Mouse (Mus musculus) CH12.LX (cell line): ENCODE results near the gene Procr. TPM values are rescaled to one million over a fixed set of nuclear protein-coding genes. Genes with fewer than 3 reads are reported as not detected.

Source experiments
- DNase-seq: peaks from one replicate; pipeline ENCODE4 v3.0.0-alpha.2; 2013; ENCODE audit errors: extremely low read depth
- H3K27ac ChIP-seq: 2 replicates; pipeline ENCODE4 v1.5.1; 2012; ENCODE audit warnings: low read depth, mild to moderate bottlenecking, control low read depth, moderate library complexity; ENCODE audit not compliant: insufficient read depth
- H3K27me3 ChIP-seq: replicated peaks from 2 replicates; pipeline ENCODE3; 2012; ENCODE audit warnings: inconsistent platforms
- H3K36me3 ChIP-seq, 2 experiments: replicated peaks in 1 of 2; 2 replicates each; pipeline versions ENCODE3 to v1.6.1; 2012; ENCODE audit warnings: inconsistent platforms in 1 of 2, low read length in 1 of 2, mild to moderate bottlenecking in 1 of 2, mixed read lengths in 1 of 2, moderate library complexity in 1 of 2; ENCODE audit not compliant: control insufficient read depth in 1 of 2, insufficient read depth in 1 of 2
- H3K4me1 ChIP-seq, 2 experiments: 2 replicates each; pipeline ENCODE4 v1.6.1; 2012; ENCODE audit warnings: inconsistent platforms in 1 of 2, moderate library complexity in 1 of 2; ENCODE audit not compliant: insufficient read depth in 2 of 2, control insufficient read depth in 1 of 2
- H3K4me2 ChIP-seq: 2 replicates; pipeline ENCODE4 v1.6.1; 2012; ENCODE audit warnings: low read depth, mild to moderate bottlenecking, control low read depth; ENCODE audit not compliant: poor library complexity, insufficient read depth, severe bottlenecking
- H3K4me3 ChIP-seq, 3 experiments: fragments of 150-350 bp in 1 of 3; sonication (generic) in 1 of 3; replicated peaks in 1 of 3; 2 replicates each; pipeline versions ENCODE3 to v1.5.1; 2011 to 2012; ENCODE audit warnings: low read depth in 2 of 3, low read length in 2 of 3, mild to moderate bottlenecking in 2 of 3, moderate library complexity in 2 of 3, control low read depth in 1 of 3, improper control_type of control experiment in 1 of 3, inconsistent platforms in 1 of 3, mixed read lengths in 1 of 3; ENCODE audit not compliant: poor library complexity in 1 of 3
- H3K79me2 ChIP-seq: replicated peaks from 2 replicates; pipeline ENCODE4 v1.6.1; 2012; ENCODE audit warnings: mild to moderate bottlenecking, moderate library complexity; ENCODE audit not compliant: control insufficient read depth, poor library complexity, insufficient read depth, severe bottlenecking; ENCODE audit errors: extremely low read depth
- H3K9ac ChIP-seq: 2 replicates; pipeline ENCODE4 v1.6.1; 2012; ENCODE audit warnings: low read depth, mild to moderate bottlenecking, control low read depth, moderate library complexity; ENCODE audit not compliant: insufficient read depth
- H3K9me3 ChIP-seq: replicated peaks from 2 replicates; pipeline ENCODE3; 2012; ENCODE audit warnings: low read length, inconsistent platforms, mixed read lengths
- CHD2 ChIP-seq: IDR thresholded peaks from 2 replicates; pipeline ENCODE4 v1.6.1; 2011; ENCODE audit warnings: low read length, improper control_type of control experiment
- CTCF ChIP-seq, 2 experiments: IDR thresholded peaks in 1 of 2; conservative IDR thresholded peaks in 1 of 2; 2 replicates each; pipeline ENCODE4 v1.5.1; 2011 to 2012; ENCODE audit warnings: low read depth in 2 of 2, low read length in 2 of 2, improper control_type of control experiment in 1 of 2, inconsistent platforms in 1 of 2, mild to moderate bottlenecking in 1 of 2, moderate library complexity in 1 of 2
- ELF1 ChIP-seq: IDR thresholded peaks from 2 replicates; pipeline ENCODE4 v1.6.1; 2014; ENCODE audit warnings: low read depth, mild to moderate bottlenecking, inconsistent platforms, low read length, improper control_type of control experiment
- EP300 ChIP-seq: IDR thresholded peaks from 2 replicates; pipeline ENCODE4 v1.6.1; 2011; ENCODE audit warnings: low read length, improper control_type of control experiment
- ETS1 ChIP-seq: conservative IDR thresholded peaks from 2 replicates; pipeline ENCODE4 v1.6.1; 2012; ENCODE audit warnings: low read depth, mild to moderate bottlenecking, inconsistent platforms, low read length, improper control_type of control experiment, moderate library complexity
- GABPA ChIP-seq: IDR thresholded peaks from 2 replicates; pipeline ENCODE4 v1.6.1; 2012; ENCODE audit warnings: low read depth, low read length, improper control_type of control experiment, inconsistent platforms; ENCODE audit not compliant: insufficient replicate concordance
- HCFC1 ChIP-seq: IDR thresholded peaks from 2 replicates; pipeline ENCODE4 v1.6.1; 2012; ENCODE audit warnings: low read depth, mild to moderate bottlenecking, inconsistent platforms, low read length, improper control_type of control experiment
- IRF4 ChIP-seq: IDR thresholded peaks from 2 replicates; pipeline ENCODE4 v1.6.1; 2014; ENCODE audit warnings: low read depth, mild to moderate bottlenecking, inconsistent platforms, low read length, improper control_type of control experiment
- JUN ChIP-seq: IDR thresholded peaks from 2 replicates; pipeline ENCODE4 v1.6.1; 2011; ENCODE audit warnings: low read depth, mild to moderate bottlenecking, low read length, improper control_type of control experiment, moderate library complexity; ENCODE audit not compliant: insufficient read depth
- KAT2A ChIP-seq: IDR thresholded peaks from 2 replicates; pipeline ENCODE4 v1.6.1; 2012; ENCODE audit warnings: low read length, improper control_type of control experiment, inconsistent platforms; ENCODE audit not compliant: insufficient replicate concordance
- MAFK ChIP-seq: IDR thresholded peaks from 2 replicates; pipeline ENCODE4 v1.6.1; 2011; ENCODE audit warnings: low read length, improper control_type of control experiment; ENCODE audit not compliant: insufficient replicate concordance
- MAX ChIP-seq: IDR thresholded peaks from 2 replicates; pipeline ENCODE4 v1.6.1; 2011; ENCODE audit warnings: low read length, improper control_type of control experiment
- MEF2A ChIP-seq: IDR thresholded peaks from 2 replicates; pipeline ENCODE4 v1.6.1; 2014; ENCODE audit warnings: low read depth, mild to moderate bottlenecking, inconsistent platforms, low read length, improper control_type of control experiment, borderline replicate concordance
- MXI1 ChIP-seq: IDR thresholded peaks from 2 replicates; pipeline ENCODE4 v1.6.1; 2011; ENCODE audit warnings: mild to moderate bottlenecking, low read depth, low read length, improper control_type of control experiment
- MYC ChIP-seq: IDR thresholded peaks from 2 replicates; pipeline ENCODE4 v1.6.1; 2011; ENCODE audit warnings: low read depth, mild to moderate bottlenecking, improper control_type of control experiment, low read length
- NELFE ChIP-seq: IDR thresholded peaks from 2 replicates; pipeline ENCODE4 v1.6.1; 2011; ENCODE audit warnings: low read depth, low read length, improper control_type of control experiment
- PAX5 ChIP-seq: IDR thresholded peaks from 2 replicates; pipeline ENCODE4 v1.6.1; 2012; ENCODE audit warnings: low read length, inconsistent platforms, mixed read lengths
- POLR2A ChIP-seq: IDR thresholded peaks from 2 replicates; pipeline ENCODE4 v1.6.1; 2011; ENCODE audit warnings: low read depth, mild to moderate bottlenecking, improper control_type of control experiment, low read length
- RAD21 ChIP-seq: IDR thresholded peaks from 2 replicates; pipeline ENCODE4 v1.6.1; 2011; ENCODE audit warnings: low read depth, mild to moderate bottlenecking, low read length, improper control_type of control experiment, moderate library complexity
- SIN3A ChIP-seq: IDR thresholded peaks from 2 replicates; pipeline ENCODE4 v1.6.1; 2012; ENCODE audit warnings: low read length, improper control_type of control experiment, inconsistent platforms
- SMC3 ChIP-seq: IDR thresholded peaks from 2 replicates; pipeline ENCODE4 v1.6.1; 2011; ENCODE audit warnings: low read depth, low read length, improper control_type of control experiment
- TCF12 ChIP-seq: IDR thresholded peaks from 2 replicates; pipeline ENCODE4 v1.6.1; 2014; ENCODE audit warnings: low read depth, mild to moderate bottlenecking, inconsistent platforms, low read length, improper control_type of control experiment
- USF1 ChIP-seq: IDR thresholded peaks from 2 replicates; pipeline ENCODE4 v1.6.1; 2014; ENCODE audit warnings: low read depth, mild to moderate bottlenecking, inconsistent platforms, low read length, improper control_type of control experiment
- USF2 ChIP-seq: conservative IDR thresholded peaks from 2 replicates; pipeline ENCODE4 v1.6.1; 2011; ENCODE audit warnings: low read depth, low read length, improper control_type of control experiment
- ZC3H11A ChIP-seq: IDR thresholded peaks from 2 replicates; pipeline ENCODE4 v1.6.1; 2012; ENCODE audit warnings: low read depth, mild to moderate bottlenecking, inconsistent platforms, low read length, improper control_type of control experiment
- ZKSCAN1 ChIP-seq: IDR thresholded peaks from 2 replicates; pipeline ENCODE4 v1.6.1; 2012; ENCODE audit warnings: low read depth, inconsistent platforms, low read length, improper control_type of control experiment, borderline replicate concordance
- ZMIZ1 ChIP-seq: IDR thresholded peaks from 2 replicates; pipeline ENCODE4 v1.6.1; 2012; ENCODE audit warnings: low read depth, mild to moderate bottlenecking, inconsistent platforms, low read length, improper control_type of control experiment
- ZNF384 ChIP-seq: IDR thresholded peaks from 2 replicates; pipeline ENCODE4 v1.6.1; 2012; ENCODE audit warnings: low read depth, low read length, improper control_type of control experiment, inconsistent platforms
- dilution Hi-C: fragments of 300-500 bp; cut with MboI; formaldehyde crosslinking; loops from 2 replicates; pipeline ENCODE4 v1.14.3; 2020; ENCODE audit warnings: low sequenced_read_pairs; ENCODE audit not compliant: extremely low pct_unique_long_range_greater_than_20kb, extremely low pct_ligation_motif_present
- in situ Hi-C: fragments of 300-500 bp; cut with MboI; formaldehyde crosslinking; loops from 3 replicates; pipeline ENCODE4 v1.14.3; 2019; ENCODE audit warnings: low sequenced_read_pairs, low pct_ligation_motif_present, low pct_unique_long_range_greater_than_20kb, mixed read lengths
- polyA plus RNA-seq: library from polyadenylated mRNA; unstranded; fragments of >175 nt; gene quantifications from 2 replicates; pipeline ENCODE4 v1.2.1, GENCODE M21; 2012; ENCODE audit warnings: low read depth; ENCODE audit not compliant: insufficient read length
- total RNA-seq, 2 experiments: library from RNA; depleted of rRNA; stranded (reverse); fragments of 300-350 nt in 1 of 2; fragments of >200 nt in 1 of 2; gene quantifications; 2 replicates each; pipeline ENCODE4 v1.2.3; 2012 to 2014

Procr gene
- total and polyA plus RNA-seq, 3 experiments, result 0.14 to 2.8 TPM; not detected in 1

- H3K4me3 ChIP-seq, result no peak overlapping the region
- no peaks in the 10 kb centered on the region for H3K79me2 ChIP-seq
- dilution Hi-C loops (no loop called here), in situ Hi-C loops (no loop called here)
- H3K27me3 ChIP-seq, result no peaks in the 10 kb centered on the region
- no peak overlapping the region for H3K4me2 ChIP-seq
- DNase-seq, result no peak
- no peaks in the 10 kb centered on the region for H3K36me3 ChIP-seq
- H3K9me3 ChIP-seq, result no peaks in the 10 kb centered on the region
- H3K27ac ChIP-seq, result no peak overlapping the region
- H3K4me1 ChIP-seq, result peaks cover 0 to 4% of the 10 kb centered on the region in 2 experiments; a peak in 2 of 4 replicates
- H3K9ac ChIP-seq, result no peak overlapping the region
- TF ChIP-seq NELFE (no peak), KAT2A (no peak), PAX5 (no peak), HCFC1 (no peak), JUN (no peak), MAFK (no peak), MEF2A (no peak), MXI1 (no peak), CTCF (conservative IDR thresholded peaks at IDR 0.05 in 1 of 2, IDR thresholded peaks at IDR 0.05 in 1 of 2; ENCODE audit: low read depth in 2 of 2, low read length in 2 of 2) (no peak), RAD21 (no peak), ZNF384 (no peak), ETS1 (no peak), ZMIZ1 (no peak), USF1 (no peak), USF2 (no peak), MYC (no peak)
Observed at GRCm38 (mm10) chr2:155742931-155743337, 8.0 kb upstream of the Procr start.

- no peak for TF ChIP-seq KAT2A
- no peak for TF ChIP-seq POLR2A
- TF ChIP-seq MYC, result no peak
- no peak for TF ChIP-seq RAD21
- TF ChIP-seq GABPA, result no peak
- TF ChIP-seq USF2, result no peak
- TF ChIP-seq SIN3A, result no peak
- TF ChIP-seq PAX5, result no peak
- no peak for TF ChIP-seq SMC3
- TF ChIP-seq IRF4, result no peak
- TF ChIP-seq CTCF (conservative IDR thresholded peaks at IDR 0.05 in 1 of 2, IDR thresholded peaks at IDR 0.05 in 1 of 2; ENCODE audit: low read depth in 2 of 2, low read length in 2 of 2), result no peak
- TF ChIP-seq ZC3H11A, result no peak
- TF ChIP-seq MAX, result no peak
- no peak for TF ChIP-seq CHD2
- no peak for TF ChIP-seq JUN
- no peak for TF ChIP-seq TCF12
- no peak for TF ChIP-seq EP300
- no peak for TF ChIP-seq ELF1
- no peak for TF ChIP-seq ZKSCAN1
- no peak for TF ChIP-seq ZNF384
- H3K9ac ChIP-seq, result no peak overlapping the region
Observed at GRCm38 (mm10) chr2:155743351-155743750, 7.6 kb upstream of the Procr start.

More at GRCm38 (mm10) chr2:155743351-155743750, 7.6 kb upstream of the Procr start:
- dilution Hi-C loops (no loop called here), in situ Hi-C loops (no loop called here)
- Histone ChIP-seq H3K4me1 (peaks cover 0 to 4% of the 10 kb centered on the region in 2 experiments; a peak in 2 of 4 replicates), H3K27me3 (no peaks in the 10 kb centered on the region), H3K9me3 (no peaks in the 10 kb centered on the region), H3K36me3 (no peaks in the 10 kb centered on the region), H3K4me2 (no peak overlapping the region), H3K27ac (no peak overlapping the region), H3K79me2 (no peaks in the 10 kb centered on the region), H3K4me3 (no peak overlapping the region)
- no peak for DNase-seq
